29 mouse cellular contexts compared by ENCODE assay signal in genomic region chr2:31538745-31539144, GRCm38 (mm10).
"Had no signal": no experiment of that assay in that cellular context is flagged by ENCODE, and none has a peak within 500 bp of the region (broad histone marks: within the 10 kb centered on the region; RNA-seq: fewer than 3 reads in every experiment).

No protein-coding gene starts in this region.

- H3K9ac ChIP-seq: limb, embryonic 12.5 days; limb, embryonic 13.5 days; limb, embryonic 15.5 days; liver, embryonic 12.5 days; liver, embryonic 13.5 days; liver, embryonic 14.5 days; liver, embryonic 15.5 days; liver, postnatal 0 days; lung, embryonic 14.5 days; lung, embryonic 15.5 days; midbrain, embryonic 12.5 days; midbrain, embryonic 13.5 days; midbrain, embryonic 15.5 days had no signal

- H3K4me1 ChIP-seq: limb, embryonic 10.5 days; limb, embryonic 12.5 days; limb, embryonic 15.5 days; liver, embryonic 12.5 days; liver, embryonic 13.5 days; liver, embryonic 15.5 days; midbrain, embryonic 13.5 days; midbrain, embryonic 15.5 days had no signal

- H3K27me3 ChIP-seq: limb, embryonic 15.5 days; liver, embryonic 12.5 days; liver, embryonic 13.5 days; liver, embryonic 15.5 days; lung, embryonic 15.5 days; midbrain, embryonic 15.5 days had no signal

- H3K27ac ChIP-seq: left cerebral cortex, adult 2 months; limb, embryonic 10.5 days; limb, embryonic 12.5 days; limb, embryonic 13.5 days; limb, embryonic 15.5 days; liver, embryonic 12.5 days; liver, embryonic 13.5 days; liver, embryonic 14.5 days; liver, embryonic 15.5 days; lung, embryonic 15.5 days; macrophage; midbrain, embryonic 10.5 days; midbrain, embryonic 12.5 days; midbrain, embryonic 13.5 days; midbrain, embryonic 15.5 days had no signal

- DNase-seq: left cerebral cortex, postnatal 4 days; liver; liver, embryonic 13.5 days; liver, postnatal 0 days; lung, adult 18-20 months; lung, adult 2 months; lung, embryonic 14.5 days; lung, postnatal 10 days; lung, postnatal 14 days; lung, postnatal 36 days; lung, postnatal 4 days; midbrain, embryonic 14.5 days had no signal

- H3K9me3 ChIP-seq: limb, embryonic 10.5 days; limb, embryonic 13.5 days; limb, embryonic 15.5 days; liver, embryonic 12.5 days; liver, embryonic 13.5 days; liver, embryonic 15.5 days; lung, embryonic 15.5 days; midbrain, embryonic 10.5 days; midbrain, embryonic 13.5 days; midbrain, embryonic 15.5 days had no signal

- H3K4me3 ChIP-seq: left cerebral cortex, adult 2 months; limb, embryonic 10.5 days; limb, embryonic 12.5 days; limb, embryonic 13.5 days; limb, embryonic 15.5 days; liver, embryonic 12.5 days; liver, embryonic 13.5 days; liver, embryonic 15.5 days; lung, embryonic 15.5 days; megakaryocyte, embryonic 14.5 days; midbrain, embryonic 10.5 days; midbrain, embryonic 12.5 days; midbrain, embryonic 13.5 days; midbrain, embryonic 15.5 days had no signal

- H3K36me3 ChIP-seq: limb, embryonic 10.5 days; limb, embryonic 12.5 days; limb, embryonic 13.5 days; limb, embryonic 15.5 days; liver, embryonic 12.5 days; liver, embryonic 13.5 days; liver, embryonic 15.5 days; lung, embryonic 15.5 days; midbrain, embryonic 10.5 days; midbrain, embryonic 12.5 days; midbrain, embryonic 13.5 days; midbrain, embryonic 15.5 days had no signal

- H3K4me2 ChIP-seq: limb, embryonic 12.5 days; limb, embryonic 13.5 days; limb, embryonic 15.5 days; liver, embryonic 11.5 days; liver, embryonic 12.5 days; liver, embryonic 13.5 days; liver, embryonic 15.5 days; lung, embryonic 14.5 days; lung, embryonic 15.5 days; midbrain, embryonic 11.5 days; midbrain, embryonic 12.5 days; midbrain, embryonic 13.5 days; midbrain, embryonic 15.5 days had no signal
